Mouse (Mus musculus): Measurements from ENCODE around the gene Hcn3. TPM values are rescaled to one million over a fixed set of nuclear protein-coding genes. Genes with fewer than 3 reads are reported as not detected.

Gene Hcn3
- polyA plus RNA-seq, 1 experiment from 2014 or later: 2.0 TPM

GRCm38 (mm10) chr3:89135958-89136357, 24.0 kb downstream of the Hcn3 start, which contains the start of gene Pklr:
Gene Pklr, plus strand, starts transcription at chr3:89136142.
- ATAC-seq: no peak
- no peaks in the 10 kb centered on the region for H3K27me3 ChIP-seq (replicated peaks; ENCODE audit: control insufficient read depth, insufficient read depth, low read length)
- H3K36me3 ChIP-seq (ENCODE audit: control insufficient read depth, insufficient read depth, low read length): no peaks in the 10 kb centered on the region
- H3K4me2 ChIP-seq (ENCODE audit: low read depth, low read length): peak within 1 kb of the TSS; percentile 49
- H3K4me3 ChIP-seq (ENCODE audit: low read length): peak within 1 kb of the TSS; percentile 43
- H3K4me1 ChIP-seq (ENCODE audit: control insufficient read depth, insufficient read depth, low read length): peaks cover 22% of the 10 kb centered on the region
- no peaks in the 10 kb centered on the region for H3K9me3 ChIP-seq (ENCODE audit: control insufficient read depth, low read length)
- H3K9ac ChIP-seq (ENCODE audit: low read depth, low read length): peak within 1 kb of the TSS; percentile 64
- 48% methylated on average over 3 of the region's 3 CpGs for WGBS
- H3K27ac ChIP-seq (ENCODE audit: low read length): peak within 1 kb of the TSS; percentile 92

- Histone ChIP-seq H3K4me2 (ENCODE audit: low read depth, low read length) (peak overlapping the region; percentile 19; the same call in 1 of the 2 replicates), H3K27me3 (replicated peaks; ENCODE audit: control insufficient read depth, insufficient read depth, low read length) (no peaks in the 10 kb centered on the region), H3K9me3 (ENCODE audit: control insufficient read depth, low read length) (no peaks in the 10 kb centered on the region), H3K4me3 (ENCODE audit: low read length) (no peak overlapping the region), H3K9ac (ENCODE audit: low read depth, low read length) (peak overlapping the region; percentile 69; the same call in 1 of the 2 replicates), H3K36me3 (ENCODE audit: control insufficient read depth, insufficient read depth, low read length) (no peaks in the 10 kb centered on the region), H3K27ac (ENCODE audit: low read length) (peak overlapping the region; percentile 96), H3K4me1 (ENCODE audit: control insufficient read depth, insufficient read depth, low read length) (peaks cover 19% of the 10 kb centered on the region)
- peak; percentile 81 for ATAC-seq
- 58% methylated on average over 1 of the region's 1 CpGs for WGBS
Observed at GRCm38 (mm10) chr3:89133752-89134151, 26.2 kb downstream of the Hcn3 start.

- Histone ChIP-seq H3K27me3 (replicated peaks; ENCODE audit: control insufficient read depth, insufficient read depth, low read length) (no peaks in the 10 kb centered on the region), H3K4me2 (ENCODE audit: low read depth, low read length) (peak overlapping the region; percentile 19; the same call in 1 of the 2 replicates), H3K9ac (ENCODE audit: low read depth, low read length) (peak overlapping the region; percentile 69), H3K4me1 (ENCODE audit: control insufficient read depth, insufficient read depth, low read length) (peaks cover 19% of the 10 kb centered on the region), H3K27ac (ENCODE audit: low read length) (peak overlapping the region; percentile 96), H3K36me3 (ENCODE audit: control insufficient read depth, insufficient read depth, low read length) (no peaks in the 10 kb centered on the region), H3K9me3 (ENCODE audit: control insufficient read depth, low read length) (no peaks in the 10 kb centered on the region), H3K4me3 (ENCODE audit: low read length) (no peak overlapping the region)
- 69% methylated on average over 7 of the region's 7 CpGs for WGBS
- ATAC-seq: no peak
Observed at GRCm38 (mm10) chr3:89133063-89133450, 26.9 kb downstream of the Hcn3 start.

- 16% methylated on average over 30 of the region's 30 CpGs for WGBS
- Histone ChIP-seq H3K4me3 (ENCODE audit: low read length) (peak overlapping the region; percentile 44), H3K4me1 (ENCODE audit: control insufficient read depth, insufficient read depth, low read length) (peaks cover 19% of the 10 kb centered on the region), H3K9ac (ENCODE audit: low read depth, low read length) (peak overlapping the region; percentile 69), H3K27ac (ENCODE audit: low read length) (peak overlapping the region; percentile 96), H3K36me3 (ENCODE audit: control insufficient read depth, insufficient read depth, low read length) (no peaks in the 10 kb centered on the region), H3K9me3 (ENCODE audit: control insufficient read depth, low read length) (no peaks in the 10 kb centered on the region), H3K4me2 (ENCODE audit: low read depth, low read length) (peak overlapping the region; percentile 69), H3K27me3 (replicated peaks; ENCODE audit: control insufficient read depth, insufficient read depth, low read length) (no peaks in the 10 kb centered on the region)
- ATAC-seq: peak; percentile 29
Observed at GRCm38 (mm10) chr3:89132285-89133062, 27.5 kb downstream of the Hcn3 start.

GRCm38 (mm10) chr3:89131816-89132215, 28.2 kb downstream of the Hcn3 start:
- Histone ChIP-seq H3K4me3 (ENCODE audit: low read length) (no peak overlapping the region; the same call in 1 of the 2 replicates), H3K4me2 (ENCODE audit: low read depth, low read length) (peak overlapping the region; percentile 69), H3K27me3 (replicated peaks; ENCODE audit: control insufficient read depth, insufficient read depth, low read length) (no peaks in the 10 kb centered on the region), H3K27ac (ENCODE audit: low read length) (no peak overlapping the region), H3K9me3 (ENCODE audit: control insufficient read depth, low read length) (no peaks in the 10 kb centered on the region), H3K4me1 (ENCODE audit: control insufficient read depth, insufficient read depth, low read length) (peaks cover 19% of the 10 kb centered on the region), H3K9ac (ENCODE audit: low read depth, low read length) (peak overlapping the region; percentile 69), H3K36me3 (ENCODE audit: control insufficient read depth, insufficient read depth, low read length) (no peaks in the 10 kb centered on the region)
- 39% methylated on average over 4 of the region's 4 CpGs for WGBS
- no peak for ATAC-seq

GRCm38 (mm10) chr3:89129908-89130307, 30.1 kb downstream of the Hcn3 start:
- WGBS: 85% methylated on average over 3 of the region's 3 CpGs
- no peaks in the 10 kb centered on the region for H3K36me3 ChIP-seq (ENCODE audit: control insufficient read depth, insufficient read depth, low read length)
- no peak overlapping the region for H3K9ac ChIP-seq (ENCODE audit: low read depth, low read length)
- no peak overlapping the region for H3K27ac ChIP-seq (ENCODE audit: low read length)
- H3K4me3 ChIP-seq (ENCODE audit: low read length): no peak overlapping the region
- no peak overlapping the region for H3K4me2 ChIP-seq (ENCODE audit: low read depth, low read length)
- no peaks in the 10 kb centered on the region for H3K27me3 ChIP-seq (replicated peaks; ENCODE audit: control insufficient read depth, insufficient read depth, low read length)
- H3K4me1 ChIP-seq (ENCODE audit: control insufficient read depth, insufficient read depth, low read length): peaks cover 19% of the 10 kb centered on the region
- H3K9me3 ChIP-seq (ENCODE audit: control insufficient read depth, low read length): no peaks in the 10 kb centered on the region
- no peak for ATAC-seq

- no peaks in the 10 kb centered on the region for H3K27me3 ChIP-seq (replicated peaks; ENCODE audit: control insufficient read depth, insufficient read depth, low read length)
- H3K4me2 ChIP-seq (ENCODE audit: low read depth, low read length): no peak overlapping the region
- no peaks in the 10 kb centered on the region for H3K4me1 ChIP-seq (ENCODE audit: control insufficient read depth, insufficient read depth, low read length)
- no peak overlapping the region for H3K4me3 ChIP-seq (ENCODE audit: low read length)
- WGBS: 91% methylated on average over 3 of the region's 3 CpGs
- H3K27ac ChIP-seq (ENCODE audit: low read length): no peak overlapping the region
- no peak overlapping the region for H3K9ac ChIP-seq (ENCODE audit: low read depth, low read length)
- no peaks in the 10 kb centered on the region for H3K36me3 ChIP-seq (ENCODE audit: control insufficient read depth, insufficient read depth, low read length)
- no peak for ATAC-seq
- H3K9me3 ChIP-seq (ENCODE audit: control insufficient read depth, low read length): no peaks in the 10 kb centered on the region
Observed at GRCm38 (mm10) chr3:89125981-89126380, 34.0 kb downstream of the Hcn3 start.

GRCm38 (mm10) chr3:89124241-89124640, 35.8 kb downstream of the Hcn3 start:
- Histone ChIP-seq H3K9me3 (ENCODE audit: control insufficient read depth, low read length) (no peaks in the 10 kb centered on the region), H3K9ac (ENCODE audit: low read depth, low read length) (no peak overlapping the region), H3K27me3 (replicated peaks; ENCODE audit: control insufficient read depth, insufficient read depth, low read length) (no peaks in the 10 kb centered on the region), H3K36me3 (ENCODE audit: control insufficient read depth, insufficient read depth, low read length) (no peaks in the 10 kb centered on the region), H3K4me2 (ENCODE audit: low read depth, low read length) (no peak overlapping the region), H3K27ac (ENCODE audit: low read length) (no peak overlapping the region), H3K4me3 (ENCODE audit: low read length) (no peak overlapping the region), H3K4me1 (ENCODE audit: control insufficient read depth, insufficient read depth, low read length) (no peaks in the 10 kb centered on the region)
- no peak for ATAC-seq
- 70% methylated on average over 3 of the region's 3 CpGs for WGBS

GRCm38 (mm10) chr3:89123313-89123712, 36.7 kb downstream of the Hcn3 start:
- Histone ChIP-seq H3K4me1 (ENCODE audit: control insufficient read depth, insufficient read depth, low read length) (no peaks in the 10 kb centered on the region), H3K27me3 (replicated peaks; ENCODE audit: control insufficient read depth, insufficient read depth, low read length) (no peaks in the 10 kb centered on the region), H3K9me3 (ENCODE audit: control insufficient read depth, low read length) (no peaks in the 10 kb centered on the region), H3K9ac (ENCODE audit: low read depth, low read length) (no peak overlapping the region), H3K27ac (ENCODE audit: low read length) (no peak overlapping the region), H3K36me3 (ENCODE audit: control insufficient read depth, insufficient read depth, low read length) (no peaks in the 10 kb centered on the region), H3K4me2 (ENCODE audit: low read depth, low read length) (no peak overlapping the region), H3K4me3 (ENCODE audit: low read length) (no peak overlapping the region)
- 73% methylated on average over 2 of the region's 2 CpGs for WGBS
- ATAC-seq: no peak
